Mouse (Mus musculus) midbrain, embryonic 10.5 days (tissue): ENCODE measurements around the gene Nedd8. TPM values are rescaled to one million over a fixed set of nuclear protein-coding genes. Genes with fewer than 3 reads are reported as not detected.

Experiments
- DNase-seq: peaks from one replicate; pipeline ENCODE4 v3.0.0-alpha.2; 2017; ENCODE audit warnings: low spot score
- H3K27ac ChIP-seq: fragments of 300-500 bp; sonication (generic); replicated peaks from 2 replicates; pipeline ENCODE4 v1.5.1; 2016; ENCODE audit warnings: mild to moderate bottlenecking
- H3K27me3 ChIP-seq: fragments of 300-500 bp; sonication (generic); 2 replicates; pipeline ENCODE4 v1.6.1; 2016; ENCODE audit warnings: low read depth, mild to moderate bottlenecking; ENCODE audit not compliant: poor library complexity, severe bottlenecking
- H3K36me3 ChIP-seq: fragments of 300-500 bp; sonication (generic); 2 replicates; pipeline ENCODE4 v1.6.1; 2016; ENCODE audit warnings: mild to moderate bottlenecking, moderate library complexity
- H3K4me1 ChIP-seq: fragments of 300-500 bp; sonication (generic); 2 replicates; pipeline ENCODE4 v1.6.1; 2016
- H3K4me3 ChIP-seq: fragments of 300-500 bp; sonication (generic); 2 replicates; pipeline ENCODE4 v1.5.1; 2016; ENCODE audit warnings: mild to moderate bottlenecking, moderate library complexity
- H3K9me3 ChIP-seq: fragments of 300-500 bp; sonication (generic); replicated peaks from 2 replicates; pipeline ENCODE4 v1.6.1; 2016; ENCODE audit warnings: mild to moderate bottlenecking
- WGBS: fragments of 180-500 bp; shearing (Covaris S2); methylation state at CpG from one replicate; pipeline ENCODE4 v1.1.7; 2016; 5-methylcytosine and 5-hydroxymethylcytosine counted together
- polyA plus RNA-seq: library from polyadenylated mRNA; unstranded; fragments of >200 nt; fragmentation: Nextera tagmentation; extraction: Ambion mirVana; gene quantifications from 2 replicates; pipeline ENCODE4 v1.2.1, GENCODE M21; 2016

Gene Nedd8
- polyA plus RNA-seq, 1 experiment from 2014 or later = 610 TPM

DNA sequence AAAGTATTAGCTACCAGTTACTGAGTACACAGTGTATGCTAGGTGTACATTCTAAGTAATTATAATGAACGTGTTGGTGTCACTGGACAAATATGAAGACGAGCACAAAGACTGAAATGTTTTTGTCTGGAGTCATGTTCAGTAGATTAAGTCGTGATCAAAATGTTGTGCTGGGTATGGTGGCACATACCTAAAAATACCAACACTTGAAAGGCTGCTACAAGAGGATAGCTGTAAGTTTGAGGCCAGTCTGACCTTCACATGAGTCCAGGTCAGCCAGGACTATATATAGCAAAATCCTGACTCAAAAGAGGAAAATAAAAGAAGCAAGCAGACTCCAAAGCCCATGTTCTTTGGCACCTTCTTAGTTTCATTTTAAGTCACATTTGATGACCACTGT is 15.0 kb downstream of the Nedd8 start:
- Histone ChIP-seq H3K36me3 (peaks cover 28% of the 10 kb centered on the region), H3K27ac (no peak overlapping the region), H3K4me3 (no peak overlapping the region), H3K4me1 (peaks cover 16% of the 10 kb centered on the region), H3K9me3 (no peaks in the 10 kb centered on the region), H3K27me3 (no peaks in the 10 kb centered on the region)
- WGBS = 93% methylated on average over 3 of the region's 3 CpGs
- no peak for DNase-seq

DNA sequence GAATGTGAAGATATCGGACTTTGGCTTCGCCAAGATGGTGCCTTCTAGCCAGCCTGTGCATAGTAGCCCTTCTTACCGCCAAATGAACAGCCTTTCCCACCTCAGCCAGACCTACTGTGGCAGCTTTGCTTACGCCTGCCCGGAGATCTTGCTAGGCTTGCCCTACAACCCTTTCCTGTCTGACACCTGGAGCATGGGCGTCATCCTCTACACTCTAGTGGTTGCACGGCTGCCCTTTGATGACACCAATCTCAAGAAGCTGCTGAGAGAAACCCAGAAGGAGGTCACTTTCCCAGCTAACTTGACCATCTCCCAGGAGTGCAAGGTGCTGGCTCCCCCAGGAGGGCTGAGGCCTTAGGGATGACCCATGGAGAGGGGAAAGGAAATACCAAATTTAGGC is 20.4 kb downstream of the Nedd8 start:
- Histone ChIP-seq H3K4me3 (no peak overlapping the region), H3K27me3 (no peaks in the 10 kb centered on the region), H3K27ac (no peak overlapping the region), H3K4me1 (no peaks in the 10 kb centered on the region), H3K9me3 (no peaks in the 10 kb centered on the region), H3K36me3 (peaks cover 10% of the 10 kb centered on the region)
- WGBS = 89% methylated on average over 7 of the region's 7 CpGs
- no peak for DNase-seq

DNA sequence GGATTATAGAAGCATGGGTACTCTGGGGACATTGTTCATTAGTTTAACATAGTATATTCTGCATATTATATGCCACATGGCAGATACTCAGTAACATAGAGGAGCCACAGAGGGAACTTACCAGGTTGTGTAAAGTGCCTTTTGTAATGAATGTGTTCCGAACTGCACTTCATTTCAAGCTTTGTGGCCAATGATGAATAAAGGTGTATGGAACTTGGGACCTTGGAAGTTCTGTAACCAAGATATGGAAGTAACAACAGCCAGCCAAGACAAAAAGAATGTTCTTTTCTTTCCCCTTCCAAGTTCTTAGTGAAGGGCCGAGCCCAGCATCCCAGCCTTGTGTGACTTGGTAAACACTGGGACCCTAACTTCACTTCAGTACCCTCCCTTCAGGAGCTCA is 22.0 kb downstream of the Nedd8 start, which contains the start of gene Tssk4:
Gene Tssk4, plus strand, starts transcription at position 301 of the 400 bp plus-strand sequence.
- no peak within 1 kb of the TSS for H3K27ac ChIP-seq
- no peaks in the 10 kb centered on the region for H3K27me3 ChIP-seq
- no peak within 1 kb of the TSS for H3K4me3 ChIP-seq
- H3K9me3 ChIP-seq = no peaks in the 10 kb centered on the region
- WGBS = 91% methylated on average over 2 of the region's 2 CpGs
- no peak for DNase-seq
- H3K36me3 ChIP-seq = peaks cover 18% of the 10 kb centered on the region
- H3K4me1 ChIP-seq = peaks cover 8% of the 10 kb centered on the region

DNA sequence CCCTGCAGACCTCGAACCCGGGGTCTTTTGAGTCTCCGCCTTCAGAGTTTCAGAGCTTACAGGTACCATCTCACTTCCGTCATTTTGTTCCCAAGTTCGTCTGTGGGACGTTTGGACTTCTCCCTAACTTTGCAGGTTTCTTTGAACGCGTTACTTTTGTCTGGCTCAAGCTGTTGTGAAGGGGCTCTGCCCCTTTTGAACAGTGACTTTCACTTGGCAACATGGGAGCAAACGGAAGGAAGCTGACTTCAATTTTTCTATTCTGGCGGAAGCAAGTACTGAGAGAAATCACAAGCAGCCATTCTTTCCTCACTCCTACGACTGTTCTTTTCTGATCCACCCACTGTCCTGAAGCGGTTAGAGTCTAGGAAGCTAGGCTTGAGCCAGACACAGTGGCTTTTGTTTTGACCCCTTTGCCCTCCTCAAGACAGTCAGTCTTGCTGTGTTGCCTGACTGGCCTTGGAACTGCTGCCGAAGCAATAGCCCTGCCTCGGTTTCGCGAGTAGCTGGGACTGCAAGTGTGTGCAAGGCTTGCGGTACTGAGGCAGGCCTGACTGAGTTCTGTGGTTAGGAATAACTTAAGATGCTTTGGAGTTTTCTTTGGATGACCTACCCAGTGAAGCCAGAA is 27.5 kb downstream of the Nedd8 start:
- H3K27ac ChIP-seq = peak overlapping the region; percentile 96; the same call in 1 of the 2 replicates

DNA sequence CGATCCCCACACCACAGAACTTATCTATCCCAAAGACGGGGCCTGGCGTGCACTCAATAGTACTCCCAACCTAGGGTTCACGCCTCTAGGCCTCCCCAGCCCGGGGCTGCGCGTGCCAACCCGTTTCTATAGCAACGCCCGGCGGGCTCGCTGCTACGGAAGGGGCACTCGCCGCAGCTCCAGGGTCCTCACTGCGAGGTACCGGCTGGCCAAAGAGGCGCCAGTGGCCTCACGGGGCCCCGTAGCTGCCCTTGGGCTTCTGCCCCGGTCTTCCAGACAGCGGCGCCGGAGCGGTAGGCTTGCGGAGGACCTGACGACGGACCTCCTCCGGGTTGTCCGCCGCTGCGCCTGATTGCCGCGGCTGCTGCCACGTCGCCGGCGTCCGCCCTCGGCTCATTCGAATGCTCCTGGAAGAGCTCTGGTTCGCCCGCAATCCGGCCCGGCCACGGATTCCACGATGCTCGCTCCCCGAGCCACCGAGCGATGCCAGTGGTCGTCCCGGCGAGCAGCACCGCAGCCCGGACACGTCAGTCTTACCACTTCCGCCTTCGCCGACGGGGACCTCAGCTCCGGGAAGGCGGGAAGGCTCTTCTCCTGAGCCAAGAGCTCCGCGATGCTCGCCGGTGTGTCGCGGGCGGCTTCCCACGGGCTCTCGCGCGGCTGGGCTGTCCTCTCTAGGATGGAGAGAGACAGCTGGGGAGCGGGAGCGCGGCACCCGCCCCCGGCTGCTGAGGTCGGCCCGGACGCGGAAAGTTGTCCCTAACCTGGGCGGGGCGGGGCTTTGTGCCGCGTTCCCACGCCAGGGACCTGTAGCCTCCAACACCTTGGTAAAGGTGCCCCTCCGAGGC is 28.6 kb downstream of the Nedd8 start, which contains the start of gene Tm9sf1:
Gene Tm9sf1, minus strand, starts transcription at position 747 of the 848 bp plus-strand sequence.
- Histone ChIP-seq H3K27me3 (no peaks in the 10 kb centered on the region), H3K9me3 (no peaks in the 10 kb centered on the region), H3K27ac (peak within 1 kb of the TSS; percentile 96), H3K4me1 (peaks cover 28% of the 10 kb centered on the region), H3K4me3 (peak within 1 kb of the TSS; percentile 98), H3K36me3 (peaks cover 54% of the 10 kb centered on the region)
- WGBS = under 1% methylated on average over 89 of the region's 89 CpGs
- peak; percentile 89 for DNase-seq

More for the DNA sequence above, 27.5 kb downstream of the Nedd8 start:
- no peaks in the 10 kb centered on the region for H3K9me3 ChIP-seq
- H3K36me3 ChIP-seq = peaks cover 43% of the 10 kb centered on the region
- H3K4me3 ChIP-seq = peak overlapping the region; percentile 98
- H3K4me1 ChIP-seq = peaks cover 28% of the 10 kb centered on the region
- H3K27me3 ChIP-seq = no peaks in the 10 kb centered on the region
- WGBS = 42% methylated on average over 17 of the region's 17 CpGs
- DNase-seq = no peak

DNA sequence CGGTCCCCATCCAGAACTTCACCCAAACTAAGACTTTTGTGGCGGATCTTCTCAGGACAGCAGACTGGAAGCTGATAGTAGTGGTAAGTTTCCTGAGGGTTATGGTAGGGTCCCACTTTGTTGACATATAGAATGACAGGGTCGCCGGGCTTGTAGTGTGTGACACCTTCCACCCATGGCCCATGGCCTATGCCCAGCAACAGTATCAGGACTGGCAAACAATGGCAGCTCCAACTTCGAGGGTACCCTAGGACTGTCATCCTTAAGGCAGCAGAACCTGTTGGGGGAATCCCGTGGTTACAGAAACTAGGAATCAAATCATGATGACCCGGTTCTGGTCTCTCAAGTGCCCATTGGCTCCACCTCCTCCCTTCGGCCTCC is 29.3 kb downstream of the Nedd8 start:
- H3K4me1 ChIP-seq = peaks cover 28% of the 10 kb centered on the region
- H3K4me3 ChIP-seq = peak overlapping the region; percentile 98
- no peaks in the 10 kb centered on the region for H3K9me3 ChIP-seq
- peaks cover 60% of the 10 kb centered on the region for H3K36me3 ChIP-seq
- H3K27me3 ChIP-seq = no peaks in the 10 kb centered on the region
- no peak for DNase-seq
- 23% methylated on average over 8 of the region's 8 CpGs for WGBS
- peak overlapping the region; percentile 96 for H3K27ac ChIP-seq

DNA sequence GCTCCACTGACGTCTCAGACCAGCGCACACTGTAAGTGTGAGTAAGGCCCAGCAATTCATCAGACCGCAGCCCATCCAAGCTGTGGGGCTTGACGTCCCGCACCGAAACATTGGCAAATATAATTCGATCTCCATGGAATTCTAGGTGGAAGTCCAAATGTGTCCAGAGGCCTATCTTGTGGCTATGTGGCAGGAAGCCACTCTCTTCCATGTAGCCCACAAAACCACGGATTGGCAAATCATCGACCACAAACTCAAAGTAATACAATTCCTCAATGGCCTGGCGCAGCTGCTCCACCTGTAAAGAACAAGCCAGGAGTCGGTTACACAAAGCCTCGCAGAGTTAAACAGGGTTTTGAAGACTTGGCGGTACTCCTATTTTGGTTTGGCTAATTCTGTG is 30.6 kb downstream of the Nedd8 start:
- no peak for DNase-seq
- no peak overlapping the region for H3K27ac ChIP-seq
- 97% methylated on average over 13 of the region's 13 CpGs for WGBS
- H3K4me1 ChIP-seq = peaks cover 28% of the 10 kb centered on the region
- no peaks in the 10 kb centered on the region for H3K9me3 ChIP-seq
- no peak overlapping the region for H3K4me3 ChIP-seq
- no peaks in the 10 kb centered on the region for H3K27me3 ChIP-seq
- peaks cover 61% of the 10 kb centered on the region for H3K36me3 ChIP-seq

DNA sequence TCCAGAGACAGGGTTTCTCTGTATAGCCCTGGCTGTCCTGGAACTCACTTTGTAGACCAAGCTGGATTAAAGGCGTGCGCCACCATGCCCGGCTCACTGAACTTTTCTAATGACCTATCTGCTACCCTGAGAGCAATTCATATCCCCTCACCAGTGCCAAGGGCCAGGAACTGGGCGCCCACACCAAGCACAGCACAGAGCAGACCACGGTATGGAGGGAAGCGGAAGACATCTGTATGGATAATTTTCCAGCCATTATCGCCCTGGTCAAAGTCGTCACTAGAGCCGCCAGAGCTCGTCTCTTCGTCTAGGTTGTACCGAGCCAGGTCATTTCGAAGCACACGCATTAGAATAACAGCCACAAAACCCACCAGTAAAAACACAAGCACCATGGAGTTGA is 31.1 kb downstream of the Nedd8 start:
- DNase-seq = no peak
- peaks cover 57% of the 10 kb centered on the region for H3K36me3 ChIP-seq
- no peaks in the 10 kb centered on the region for H3K9me3 ChIP-seq
- H3K27me3 ChIP-seq = no peaks in the 10 kb centered on the region
- H3K27ac ChIP-seq = no peak overlapping the region
- H3K4me1 ChIP-seq = peaks cover 30% of the 10 kb centered on the region
- H3K4me3 ChIP-seq = no peak overlapping the region
- 97% methylated on average over 14 of the region's 14 CpGs for WGBS

DNA sequence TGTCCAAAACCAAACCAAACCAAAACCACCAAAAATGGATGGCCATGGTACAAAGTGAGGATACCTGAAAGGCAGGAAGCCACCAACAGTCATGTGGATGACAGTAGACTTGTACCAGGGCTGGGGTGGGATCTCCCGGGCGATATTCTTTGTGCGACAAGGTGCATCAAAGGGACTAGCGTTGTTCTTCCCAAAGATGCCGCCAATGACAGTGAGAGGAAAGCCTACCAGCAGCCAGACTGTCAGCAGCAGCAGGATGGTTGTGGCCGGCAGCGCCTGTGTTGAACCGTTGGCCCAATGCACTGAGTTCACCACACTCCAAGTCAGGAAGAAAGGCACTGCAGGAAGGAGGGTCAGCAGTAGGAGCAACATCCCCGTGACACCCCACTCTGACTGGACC is 34.1 kb downstream of the Nedd8 start, which contains the start of gene Gm49378:
Gene Gm49378, minus strand, starts transcription at position 101 of the 400 bp plus-strand sequence.
- peaks cover 32% of the 10 kb centered on the region for H3K4me1 ChIP-seq
- no peak within 1 kb of the TSS for H3K27ac ChIP-seq
- H3K4me3 ChIP-seq = no peak within 1 kb of the TSS
- 96% methylated on average over 9 of the region's 9 CpGs for WGBS
- no peak for DNase-seq
- H3K27me3 ChIP-seq = no peaks in the 10 kb centered on the region
- peaks cover 73% of the 10 kb centered on the region for H3K36me3 ChIP-seq
- H3K9me3 ChIP-seq = no peaks in the 10 kb centered on the region

DNA sequence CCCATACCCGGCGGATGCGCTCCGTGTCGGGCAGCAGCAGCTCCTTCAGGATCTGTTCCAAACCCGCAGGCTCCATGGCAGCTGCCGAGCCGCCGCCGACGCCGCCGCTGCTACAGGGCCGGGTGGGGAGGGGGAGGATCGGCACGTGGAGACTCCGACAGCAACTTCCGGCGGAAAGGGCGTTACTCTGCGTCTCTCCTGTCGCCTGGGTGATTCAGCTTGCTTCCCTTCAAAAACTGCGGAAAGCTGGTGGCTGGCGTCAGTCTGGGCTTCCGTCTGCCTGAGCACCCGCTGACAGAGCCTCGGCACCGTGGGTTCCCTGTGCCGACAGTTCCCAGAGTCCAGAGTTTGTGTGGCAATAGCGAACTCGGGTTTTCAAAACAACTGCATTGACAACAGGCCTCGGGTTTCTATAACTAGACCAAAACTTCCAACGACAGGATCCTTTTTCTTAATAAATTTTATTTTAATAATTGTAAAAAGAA is 36.4 kb downstream of the Nedd8 start, which contains the start of gene Ipo4:
Gene Ipo4, minus strand, starts transcription at position 435 of the 485 bp plus-strand sequence.
- WGBS = 4% methylated on average over 33 of the region's 33 CpGs
- peaks cover 83% of the 10 kb centered on the region for H3K36me3 ChIP-seq
- peak within 1 kb of the TSS; percentile 86 for H3K27ac ChIP-seq
- peaks cover 21% of the 10 kb centered on the region for H3K4me1 ChIP-seq
- H3K9me3 ChIP-seq = no peaks in the 10 kb centered on the region
- no peaks in the 10 kb centered on the region for H3K27me3 ChIP-seq
- DNase-seq = peak; percentile 92
- H3K4me3 ChIP-seq = peak within 1 kb of the TSS; percentile 80

DNA sequence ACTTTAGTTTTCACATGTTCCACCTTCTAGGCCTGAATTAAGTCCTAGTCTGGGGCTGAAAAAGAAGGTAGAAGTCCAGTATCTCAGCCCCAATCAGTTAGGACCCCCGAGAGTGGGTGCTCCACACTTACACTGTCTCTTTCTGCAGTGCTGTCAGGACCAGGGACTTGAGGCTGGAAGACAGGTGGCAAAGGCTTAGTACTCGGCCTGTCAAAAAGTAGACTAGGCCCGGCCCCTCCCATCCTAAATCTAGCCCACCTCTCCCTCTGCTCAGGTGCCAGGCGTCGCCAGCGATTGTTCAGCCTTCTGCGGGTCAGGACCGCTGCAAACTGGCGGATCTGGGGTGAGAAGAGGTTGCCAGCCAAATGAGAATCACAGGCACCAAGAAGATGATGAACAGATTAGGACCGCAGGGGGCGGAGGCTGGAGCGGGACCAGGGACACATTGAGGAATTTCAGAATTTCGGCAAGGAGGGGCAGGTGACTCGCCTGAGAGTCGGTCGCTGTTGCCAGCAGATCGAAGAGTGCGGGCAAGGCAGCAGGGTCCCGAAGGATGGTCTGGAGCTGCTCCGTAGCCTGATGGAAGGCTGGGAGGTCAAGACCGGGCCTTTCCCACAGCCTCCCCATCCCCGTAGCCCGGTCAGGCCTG is 36.9 kb downstream of the Nedd8 start:
- no peak for DNase-seq
- H3K9me3 ChIP-seq = no peaks in the 10 kb centered on the region
- peaks cover 21% of the 10 kb centered on the region for H3K4me1 ChIP-seq
- H3K27ac ChIP-seq = peak overlapping the region; percentile 86
- H3K27me3 ChIP-seq = no peaks in the 10 kb centered on the region
- WGBS = 6% methylated on average over 23 of the region's 23 CpGs
- H3K36me3 ChIP-seq = peaks cover 83% of the 10 kb centered on the region
- H3K4me3 ChIP-seq = peak overlapping the region; percentile 80

DNA sequence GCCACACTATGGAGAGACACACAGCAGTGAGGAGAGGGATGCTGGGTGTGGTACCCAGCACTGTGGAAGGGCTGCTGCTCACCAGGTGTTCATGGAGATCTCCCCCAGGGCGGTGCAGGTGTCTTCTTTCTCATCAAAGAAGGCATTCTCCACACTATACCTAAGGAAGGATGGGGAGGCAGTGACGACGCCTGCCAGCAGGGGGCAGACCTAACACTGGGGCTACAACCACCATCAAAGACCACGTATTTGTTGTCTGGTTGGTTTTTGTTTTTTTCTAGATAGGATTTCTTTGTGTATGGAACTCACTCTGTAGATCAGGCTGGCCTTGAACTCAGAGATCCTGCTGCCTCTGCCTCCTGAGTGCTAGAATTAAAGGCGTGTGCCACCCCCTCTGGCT is 42.6 kb downstream of the Nedd8 start:
- no peaks in the 10 kb centered on the region for H3K27me3 ChIP-seq
- DNase-seq = no peak
- no peak overlapping the region for H3K27ac ChIP-seq
- no peak overlapping the region for H3K4me3 ChIP-seq
- H3K9me3 ChIP-seq = no peaks in the 10 kb centered on the region
- 67% methylated on average over 5 of the region's 5 CpGs for WGBS
- peaks cover 5% of the 10 kb centered on the region for H3K4me1 ChIP-seq
- H3K36me3 ChIP-seq = peaks cover 100% of the 10 kb centered on the region
